Mouse (Mus musculus): ENCODE data around the gene Nsl1.

Nsl1 gene

GRCm38 (mm10) chr1:191135406-191135805 lies 72.6 kb downstream of the Nsl1 start:
- no peak for DNase-seq (ENCODE audit: low spot score in 2 of 2)

Data from cerebellum, postnatal 4 days (tissue).